Mouse (Mus musculus) right cerebral cortex, postnatal 10 days (tissue): ENCODE data around the gene Paip2b.
"Not testable (repeated sequence)": the region's sequence is repeated elsewhere in the genome, so short reads cannot be mapped to it uniquely, and the experiment has no call there.

Experiments
- DNase-seq, 2 experiments: peaks; one replicate each; pipeline ENCODE4 v3.0.0; 2021; ENCODE audit warnings: low spot score in 2 of 2

The Paip2b gene

GRCm38 (mm10) chr6:83831606-83832123, at the start of gene Paip2b:
Paip2b (minus strand) TSS chr6:83831741.
- peak; percentile 99 for DNase-seq

- DNase-seq = peak; percentile 34 to 62
These were observed 48.3 kb upstream of the Paip2b start for GRCm38 (mm10) chr6:83879815-83880214.

GRCm38 (mm10) chr6:83867598-83868585, 36.4 kb upstream of the Paip2b start:
- peak; percentile 46 to 66 for DNase-seq

- DNase-seq = peak; percentile 93 to 94
These were observed 35.5 kb upstream of the Paip2b start, which contains the start of gene Zfp638 for GRCm38 (mm10) chr6:83866954-83867597. Zfp638 (plus strand) TSS chr6:83867109.

- no peak for DNase-seq
These were observed 34.9 kb upstream of the Paip2b start for GRCm38 (mm10) chr6:83866423-83866822.

- DNase-seq = no peak
These were observed 32.0 kb upstream of the Paip2b start for GRCm38 (mm10) chr6:83863538-83863937.

GRCm38 (mm10) chr6:83860033-83860432, 28.5 kb upstream of the Paip2b start:
- no peak for DNase-seq

- no peak for DNase-seq
These were observed 25.9 kb upstream of the Paip2b start for GRCm38 (mm10) chr6:83857476-83857875.

- DNase-seq = no peak
These were observed 17.9 kb upstream of the Paip2b start for GRCm38 (mm10) chr6:83849446-83849845.

GRCm38 (mm10) chr6:83846141-83846540, 14.6 kb upstream of the Paip2b start:
- DNase-seq = no peak

- no peak for DNase-seq
These were observed 13.4 kb upstream of the Paip2b start for GRCm38 (mm10) chr6:83844913-83845312.

- DNase-seq = no peak
These were observed 8.5 kb upstream of the Paip2b start for GRCm38 (mm10) chr6:83840086-83840485.

GRCm38 (mm10) chr6:83838046-83838445, 6.5 kb upstream of the Paip2b start:
- no peak for DNase-seq

GRCm38 (mm10) chr6:83836826-83837225, 5.3 kb upstream of the Paip2b start:
- DNase-seq = no peak

- DNase-seq = not testable (repeated sequence)
These were observed 852 bp upstream of the Paip2b start for GRCm38 (mm10) chr6:83832393-83832792.

GRCm38 (mm10) chr6:83830941-83831605, 468 bp downstream of the Paip2b start:
- DNase-seq = peak in 1 of 2 experiments; percentile 37

GRCm38 (mm10) chr6:83821856-83822255, 9.7 kb downstream of the Paip2b start:
- DNase-seq = no peak

- DNase-seq = no peak
These were observed 10.6 kb downstream of the Paip2b start for GRCm38 (mm10) chr6:83820727-83821515.

- DNase-seq = no peak
These were observed 12.5 kb downstream of the Paip2b start for GRCm38 (mm10) chr6:83818996-83819395.

- DNase-seq = no peak
These were observed 15.7 kb downstream of the Paip2b start for GRCm38 (mm10) chr6:83815801-83816200.

- no peak for DNase-seq
These were observed 28.7 kb downstream of the Paip2b start for GRCm38 (mm10) chr6:83802846-83803245.
